Mouse (Mus musculus) adrenal gland, adult 2 months (tissue): ENCODE data around the gene Fkbp4. TPM values are rescaled to one million over a fixed set of nuclear protein-coding genes. Genes with fewer than 3 reads are reported as not detected.
A peak's percentile ranks its signal among the peaks of the same experiment; 100 is the strongest.
"Not testable (repeated sequence)": the region's sequence is repeated elsewhere in the genome, so short reads cannot be mapped to it uniquely, and the experiment has no call there.

ENCODE experiments used
- DNase-seq: peaks from one replicate; pipeline ENCODE4 v3.0.0; 2021
- polyA plus RNA-seq: library from polyadenylated mRNA; depleted of rRNA; stranded (reverse); fragments of >200 nt; gene quantifications from 2 replicates; pipeline ENCODE4 v1.2.3, GENCODE M21; 2012; rRNA removed
- total RNA-seq, 2 experiments: library from RNA; stranded (reverse); gene quantifications; 2 replicates each; pipeline ENCODE4 v1.2.3; 2021

The Fkbp4 gene
- total and polyA plus RNA-seq, 3 experiments: 202 to 272 (median 229) TPM

DNA sequence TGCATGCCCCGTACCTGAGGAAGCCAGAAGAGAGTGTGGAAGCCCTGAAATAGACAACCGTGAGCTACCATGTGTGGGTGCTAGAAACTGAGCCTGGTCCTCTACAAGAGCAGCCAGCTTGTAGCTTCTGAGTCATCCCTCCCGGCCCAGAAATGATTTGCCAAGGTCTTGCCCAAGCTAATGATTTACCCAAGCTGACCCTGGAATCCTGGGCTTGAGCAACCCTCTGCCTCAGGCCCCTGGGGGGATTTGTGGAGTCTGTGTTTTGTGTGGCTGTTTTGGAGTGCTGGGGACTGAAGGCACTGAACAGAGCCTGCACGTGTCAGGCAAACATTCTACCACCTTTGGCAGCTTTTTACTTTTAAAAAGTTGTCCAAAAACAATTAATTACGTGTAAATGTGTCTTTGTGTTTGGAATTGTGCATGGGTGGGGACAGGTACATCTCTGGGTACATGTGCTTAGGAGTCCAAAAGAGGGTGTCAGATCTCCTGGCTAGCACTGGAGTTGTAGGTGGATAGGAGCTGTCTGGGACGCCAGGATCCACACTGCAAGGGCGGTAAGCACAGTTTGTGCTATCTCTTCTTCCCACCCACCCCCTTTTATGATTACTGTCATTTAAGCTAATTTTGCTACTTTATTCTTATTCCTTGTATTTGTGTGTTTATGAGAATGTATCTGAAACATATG lies 40.8 kb downstream of the Fkbp4 start:
- DNase-seq: peak; percentile 87

- no peak for DNase-seq
These were observed 47.8 kb downstream of the Fkbp4 start for GRCm38 (mm10) chr6:128390683-128391082.

GRCm38 (mm10) chr6:128389185-128389584 lies 49.3 kb downstream of the Fkbp4 start:
- no peak for DNase-seq

DNA sequence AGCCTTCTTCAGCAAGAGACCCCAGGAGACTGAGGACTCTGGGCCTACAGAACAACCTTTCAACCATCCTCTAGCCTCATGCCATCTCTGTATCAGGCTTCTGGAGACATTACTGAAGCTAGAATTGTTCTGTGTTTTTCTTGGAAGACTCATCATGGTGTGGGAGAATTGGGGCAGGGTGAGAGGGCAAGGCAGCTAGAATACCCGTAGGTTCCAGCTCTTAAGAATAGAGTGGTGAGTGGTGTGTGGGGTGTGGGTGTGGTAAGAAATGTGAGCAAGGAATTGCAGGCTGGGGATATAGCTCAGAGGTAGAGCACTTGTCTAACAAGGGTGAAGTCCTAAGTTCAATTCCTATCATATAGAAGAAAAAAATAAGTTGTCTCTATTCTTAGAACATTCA lies 53.5 kb downstream of the Fkbp4 start:
- no peak for DNase-seq

GRCm38 (mm10) chr6:128383752-128384151 lies 54.7 kb downstream of the Fkbp4 start:
- DNase-seq: no peak

GRCm38 (mm10) chr6:128381254-128381653 lies 57.2 kb downstream of the Fkbp4 start:
- DNase-seq: no peak

- DNase-seq: not testable (repeated sequence)
These were observed 57.8 kb downstream of the Fkbp4 start for GRCm38 (mm10) chr6:128380594-128381167.

Other genes starting within 250 kb of the Fkbp4 start
- gene Tead4, start 137.9 kb downstream of the Fkbp4 start, total RNA-seq: 1 to 10 TPM; 2.7 to 2.9 TPM
- 2.9 and 3.6 TPM in 2 replicates for gene Tead4, start 137.9 kb downstream of the Fkbp4 start, polyA plus RNA-seq
- gene Tulp3, start 82.8 kb downstream of the Fkbp4 start, total RNA-seq: 10 to 100 TPM; 34.9 to 42.6 TPM
- 20.2 and 25.7 TPM in 2 replicates for gene Tulp3, start 82.8 kb downstream of the Fkbp4 start, polyA plus RNA-seq
- gene Rhno1, start 75.8 kb downstream of the Fkbp4 start, total RNA-seq: 10 to 100 TPM; 15.9 to 18.0 TPM
- gene Rhno1, start 75.8 kb downstream of the Fkbp4 start, polyA plus RNA-seq: 11.2 TPM in 2 replicates
- gene Foxm1, start 75.7 kb downstream of the Fkbp4 start, total RNA-seq: 1 to 10 TPM; 1.9 to 3.0 TPM
- gene Foxm1, start 75.7 kb downstream of the Fkbp4 start, polyA plus RNA-seq: 4.5 and 4.7 TPM in 2 replicates
- gene Tex52, start 63.2 kb downstream of the Fkbp4 start, total RNA-seq: not detected
- not detected in 2 replicates for gene Tex52, start 63.2 kb downstream of the Fkbp4 start, polyA plus RNA-seq
- gene Gm44596, start 63.2 kb downstream of the Fkbp4 start, total RNA-seq: not detected
- gene Gm44596, start 63.2 kb downstream of the Fkbp4 start, polyA plus RNA-seq: 0.30 TPM in 1 of 2 replicates, not detected in the other
- gene Nrip2, start 39.4 kb downstream of the Fkbp4 start, total RNA-seq: 1 to 10 TPM; 2.1 to 2.5 TPM
- 2.6 and 3.9 TPM in 2 replicates for gene Nrip2, start 39.4 kb downstream of the Fkbp4 start, polyA plus RNA-seq
- 10 to 100 TPM; 28.6 to 32.8 TPM for gene Itfg2, start 13.7 kb downstream of the Fkbp4 start, total RNA-seq
- gene Itfg2, start 13.7 kb downstream of the Fkbp4 start, polyA plus RNA-seq: 31.7 and 40.3 TPM in 2 replicates
- 10 to 100 TPM in 1 of 2 experiments, under 1 TPM in 1; 0.83 to 11.8 TPM for gene Pzp, start 88.0 kb upstream of the Fkbp4 start, total RNA-seq
- 0.31 TPM in 1 of 2 replicates, not detected in the other for gene Pzp, start 88.0 kb upstream of the Fkbp4 start, polyA plus RNA-seq
- gene A2ml1, start 142.9 kb upstream of the Fkbp4 start, total RNA-seq: not detected
- not detected in 2 replicates for gene A2ml1, start 142.9 kb upstream of the Fkbp4 start, polyA plus RNA-seq
- gene Klrb1a, start 184.9 kb upstream of the Fkbp4 start, total RNA-seq: not detected
- 0.26 and 0.29 TPM in 2 replicates for gene Klrb1a, start 184.9 kb upstream of the Fkbp4 start, polyA plus RNA-seq
- under 1 TPM; 0.49 to 0.52 TPM for gene Clec2h, start 223.7 kb upstream of the Fkbp4 start, total RNA-seq
- gene Clec2h, start 223.7 kb upstream of the Fkbp4 start, polyA plus RNA-seq: not detected in 2 replicates